Mouse (Mus musculus) layer of hippocampus, adult 18-20 months (tissue): ENCODE measurements around the gene Ugt1a6b. TPM values are rescaled to one million over a fixed set of nuclear protein-coding genes. Genes with fewer than 3 reads are reported as not detected.
"Not testable (repeated sequence)": the region's sequence is repeated elsewhere in the genome, so short reads cannot be mapped to it uniquely, and the experiment has no call there.

Experiments used
- DNase-seq, 2 experiments: peaks; one replicate each; pipeline ENCODE4 v3.0.0; 2022; ENCODE audit warnings: low spot score in 2 of 2
- long read RNA-seq: library from polyadenylated mRNA; stranded (forward); transcript quantifications from one replicate; pipeline ENCODE4 v2.0.0, GENCODE M21; 2021
- total RNA-seq, 2 experiments: library from RNA; stranded (reverse); gene quantifications; 2 replicates each; pipeline ENCODE4 v1.2.3; 2021

Gene Ugt1a6b
- total RNA-seq = not detected
- long read RNA-seq = 0 reads

- not testable (repeated sequence) for DNase-seq
Observed at GRCm38 (mm10) chr1:88103019-88103418, at the start of gene Ugt1a6b. Ugt1a6b (plus strand) TSS chr1:88103252.

GRCm38 (mm10) chr1:88055088-88055487 is 48.0 kb upstream of the Ugt1a6b start, which contains the start of gene Ugt1a10:
Ugt1a10 (plus strand) TSS chr1:88055388.
- DNase-seq = no peak

- DNase-seq = not testable (repeated sequence)
Observed at GRCm38 (mm10) chr1:88066472-88067102, 36.5 kb upstream of the Ugt1a6b start.

- no peak for DNase-seq
Observed at GRCm38 (mm10) chr1:88070495-88070894, 32.6 kb upstream of the Ugt1a6b start, which contains the start of gene Ugt1a9. Ugt1a9 (plus strand) TSS chr1:88070800.

GRCm38 (mm10) chr1:88070902-88071301 is 32.1 kb upstream of the Ugt1a6b start:
- DNase-seq = no peak

- DNase-seq = no peak
Observed at GRCm38 (mm10) chr1:88074471-88074870, 28.6 kb upstream of the Ugt1a6b start.

GRCm38 (mm10) chr1:88077128-88077527 is 25.9 kb upstream of the Ugt1a6b start:
- DNase-seq = no peak

- no peak for DNase-seq
Observed at GRCm38 (mm10) chr1:88081670-88082069, 21.4 kb upstream of the Ugt1a6b start.

GRCm38 (mm10) chr1:88086125-88086524 is 16.9 kb upstream of the Ugt1a6b start:
- no peak for DNase-seq

GRCm38 (mm10) chr1:88087513-88087912 is 15.5 kb upstream of the Ugt1a6b start, which contains the start of gene Ugt1a8:
Ugt1a8 (plus strand) TSS chr1:88087813.
- no peak for DNase-seq

- no peak for DNase-seq
Observed at GRCm38 (mm10) chr1:88092341-88092740, 10.7 kb upstream of the Ugt1a6b start.

GRCm38 (mm10) chr1:88094270-88094676 is 8.8 kb upstream of the Ugt1a6b start:
- DNase-seq = not testable (repeated sequence)

GRCm38 (mm10) chr1:88094941-88095492 is 8.0 kb upstream of the Ugt1a6b start, which contains the start of gene Ugt1a7c:
Ugt1a7c (plus strand) TSS chr1:88095062.
- DNase-seq = no peak

- DNase-seq = not testable (repeated sequence)
Observed at GRCm38 (mm10) chr1:88098546-88098945, 4.5 kb upstream of the Ugt1a6b start.

- DNase-seq = not testable (repeated sequence)
Observed at GRCm38 (mm10) chr1:88099691-88100090, 3.4 kb upstream of the Ugt1a6b start.

- DNase-seq = not testable (repeated sequence)
Observed at GRCm38 (mm10) chr1:88103697-88104468, 831 bp downstream of the Ugt1a6b start.

GRCm38 (mm10) chr1:88104667-88105430 is 1.8 kb downstream of the Ugt1a6b start:
- DNase-seq = no peak

GRCm38 (mm10) chr1:88105656-88106055 is 2.6 kb downstream of the Ugt1a6b start:
- no peak for DNase-seq

GRCm38 (mm10) chr1:88109027-88109557 is 6.0 kb downstream of the Ugt1a6b start:
- DNase-seq = not testable (repeated sequence)

- not testable (repeated sequence) for DNase-seq
Observed at GRCm38 (mm10) chr1:88109604-88110003, 6.6 kb downstream of the Ugt1a6b start.

GRCm38 (mm10) chr1:88112769-88113168 is 9.7 kb downstream of the Ugt1a6b start:
- DNase-seq = not testable (repeated sequence)
